Mouse (Mus musculus): ENCODE measurements around the gene Camkv.

DNA sequence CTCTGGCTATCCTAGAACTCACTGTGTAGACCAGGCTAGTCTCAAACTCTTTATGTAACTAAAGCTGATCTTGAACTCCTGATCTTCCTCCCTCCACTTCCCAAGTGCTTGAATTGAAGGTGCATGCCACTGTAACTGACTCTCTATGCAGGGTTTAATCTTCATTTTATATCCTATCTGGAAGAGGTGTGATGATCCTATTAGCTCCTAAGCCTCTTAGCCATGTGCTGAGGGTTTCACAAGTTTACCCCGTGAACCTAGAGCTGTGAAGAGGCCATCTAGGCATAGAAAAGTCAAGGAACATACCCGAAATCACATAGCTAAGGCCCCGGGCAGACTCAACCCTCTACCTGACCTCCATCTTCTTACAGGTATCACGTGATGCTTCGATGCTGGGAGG, 16.0 kb upstream of the Camkv start:
- no peak for TF ChIP-seq MAFK (IDR thresholded peaks at IDR 0.05; ENCODE audit: insufficient read depth, low read depth, low read length)
- no peak for TF ChIP-seq HCFC1 (IDR thresholded peaks at IDR 0.05; ENCODE audit: borderline replicate concordance, insufficient read depth, low read length)
- no peak for TF ChIP-seq ZNF384 (IDR thresholded peaks at IDR 0.05; ENCODE audit: low read depth, low read length)
- TF ChIP-seq ZC3H11A (IDR thresholded peaks at IDR 0.05; ENCODE audit: borderline replicate concordance, low read depth, low read length): no peak
- no peak for TF ChIP-seq CHD2 (IDR thresholded peaks at IDR 0.05; ENCODE audit: low read depth, low read length)
